Mouse (Mus musculus) lung, postnatal 0 days (tissue): Measurements from ENCODE around the gene Nos1.

Source experiments
- CTCF ChIP-seq: IDR thresholded peaks from 2 replicates; pipeline ENCODE4 v1.5.1; 2016; ENCODE audit warnings: antibody characterized with exemption, mild to moderate bottlenecking
- EP300 ChIP-seq: IDR thresholded peaks from 2 replicates; pipeline ENCODE4 v1.6.1; 2016; ENCODE audit warnings: antibody characterized with exemption, mild to moderate bottlenecking, control low read depth

- TF ChIP-seq CTCF (no peak), EP300 (no peak)
These were observed 346 bp downstream of the Nos1 start for GRCm38 (mm10) chr5:117781178-117781577.
